Comparison of ENCODE assay signal across 25 mouse cellular contexts in genomic region chr9:85455382-85455781, GRCm38 (mm10).
DNase-seq lines count a peak whose midpoint lies in the region; ATAC-seq and TF ChIP-seq lines count a peak whose summit lies in the region.
"Had no signal": no experiment of that assay in that cellular context is flagged by ENCODE, and none has a peak within 500 bp of the region (broad histone marks: within the 10 kb centered on the region; RNA-seq: fewer than 3 reads in every experiment).

No protein-coding gene starts in this region.

- H3K9me3 ChIP-seq in forebrain, embryonic 16.5 days (ENCODE audit: control insufficient read depth, low read length), result no peaks in the 10 kb centered on the region
- H3K9me3 ChIP-seq in forebrain, embryonic 15.5 days, result no peaks in the 10 kb centered on the region
- H3K9me3 ChIP-seq in lung, embryonic 14.5 days (ENCODE audit: low read depth, low read length), result no peaks in the 10 kb centered on the region
- H3K9me3 ChIP-seq: heart, embryonic 15.5 days; hindbrain, embryonic 10.5 days; hindbrain, embryonic 13.5 days; intestine, embryonic 15.5 days had no signal

- peak; percentile 17 for DNase-seq in lung, embryonic 14.5 days
- DNase-seq in lung, postnatal 36 days, result no peak
- DNase-seq in NIH3T3 (ENCODE audit: low read depth), result peak; percentile 2
- DNase-seq in adrenal gland, adult 2 months, result no peak
- no peak for DNase-seq in right cerebral cortex, postnatal 25 days
- DNase-seq: adrenal gland, adult 8-10 months; adrenal gland, postnatal 25 days; cerebellum, adult 18-20 months; cerebellum, adult 9-10 months; cerebellum, postnatal 14 days; gastrocnemius, adult 2 months; gastrocnemius, postnatal 14 days; heart, adult 11 months; heart, postnatal 10 days; heart, postnatal 36 days had no signal

- ATAC-seq in forebrain, embryonic 16.5 days, result peak; percentile 33; the same call in 1 of the 2 replicates
- no peak for ATAC-seq in forebrain, embryonic 15.5 days (replicated peaks)
- no peak for ATAC-seq in lung, embryonic 14.5 days (ENCODE audit: insufficient read depth)
- ATAC-seq: hindbrain, embryonic 16.5 days; intestine, embryonic 15.5 days; Patski had no signal

- H3K36me3 ChIP-seq in forebrain, embryonic 16.5 days (ENCODE audit: control insufficient read depth, insufficient read depth), result no peaks in the 10 kb centered on the region
- no peaks in the 10 kb centered on the region for H3K36me3 ChIP-seq in forebrain, embryonic 15.5 days
- H3K36me3 ChIP-seq in lung, embryonic 14.5 days (ENCODE audit: insufficient read depth), result no peaks in the 10 kb centered on the region
- H3K36me3 ChIP-seq: heart, embryonic 15.5 days; hindbrain, embryonic 10.5 days; hindbrain, embryonic 13.5 days; intestine, embryonic 15.5 days had no signal

- TF ChIP-seq POLR2A in embryonic fibroblast, embryonic 13.5 days (IDR thresholded peaks at IDR 0.05; ENCODE audit: low read depth, low read length), result no peak

- 73% methylated on average over 4 of the region's 4 CpGs for WGBS in forebrain, embryonic 16.5 days
- 87% methylated on average over 4 of the region's 4 CpGs for WGBS in forebrain, embryonic 15.5 days
- WGBS in lung, embryonic 14.5 days, result 69% methylated on average over 4 of the region's 4 CpGs

- H3K4me1 ChIP-seq in forebrain, embryonic 16.5 days (replicated peaks; ENCODE audit: control insufficient read depth, insufficient read depth, low read length), result no peaks in the 10 kb centered on the region
- H3K4me1 ChIP-seq in forebrain, embryonic 15.5 days, result no peaks in the 10 kb centered on the region
- H3K4me1 ChIP-seq in lung, embryonic 14.5 days (ENCODE audit: insufficient read depth), result no peaks in the 10 kb centered on the region
- H3K4me1 ChIP-seq in embryonic fibroblast, embryonic 13.5 days (ENCODE audit: control insufficient read depth, insufficient read depth, low read length), result peaks cover 3% of the 10 kb centered on the region
- H3K4me1 ChIP-seq: heart, embryonic 15.5 days; hindbrain, embryonic 10.5 days; hindbrain, embryonic 13.5 days; intestine, embryonic 15.5 days had no signal

- TF ChIP-seq CTCF in lung, embryonic 14.5 days (IDR thresholded peaks at IDR 0.05; ENCODE audit: low read depth), result no peak
- no peak for TF ChIP-seq CTCF in embryonic fibroblast, embryonic 13.5 days (IDR thresholded peaks at IDR 0.05; ENCODE audit: borderline replicate concordance, insufficient read depth, low read length)

- H3K4me2 ChIP-seq in forebrain, embryonic 16.5 days (ENCODE audit: low read length), result no peak overlapping the region
- no peak overlapping the region for H3K4me2 ChIP-seq in forebrain, embryonic 15.5 days (replicated peaks)
- H3K4me2 ChIP-seq in lung, embryonic 14.5 days, result no peak overlapping the region
- H3K4me2 ChIP-seq: heart, embryonic 11.5 days; heart, embryonic 15.5 days; hindbrain, embryonic 13.5 days; intestine, embryonic 15.5 days had no signal

- H3K9ac ChIP-seq in forebrain, embryonic 16.5 days (replicated peaks; ENCODE audit: low read depth, low read length), result no peak overlapping the region
- no peak overlapping the region for H3K9ac ChIP-seq in forebrain, embryonic 15.5 days (replicated peaks)
- no peak overlapping the region for H3K9ac ChIP-seq in lung, embryonic 14.5 days
- H3K9ac ChIP-seq: heart, embryonic 15.5 days; hindbrain, embryonic 13.5 days; intestine, embryonic 15.5 days had no signal

- H3K4me3 ChIP-seq in forebrain, embryonic 16.5 days (replicated peaks; ENCODE audit: low read length), result no peak overlapping the region
- no peak overlapping the region for H3K4me3 ChIP-seq in forebrain, embryonic 15.5 days
- no peak overlapping the region for H3K4me3 ChIP-seq in lung, embryonic 14.5 days (ENCODE audit: low read depth, low read length)
- no peak overlapping the region for H3K4me3 ChIP-seq in embryonic fibroblast, embryonic 13.5 days (ENCODE audit: insufficient read depth, low read length)
- H3K4me3 ChIP-seq: gastrocnemius, adult 2 months; heart, embryonic 15.5 days; hindbrain, embryonic 10.5 days; hindbrain, embryonic 13.5 days; intestine, embryonic 15.5 days had no signal

- H3K27me3 ChIP-seq in forebrain, embryonic 16.5 days (replicated peaks; ENCODE audit: control insufficient read depth, insufficient read depth, low read length), result no peaks in the 10 kb centered on the region
- H3K27me3 ChIP-seq in forebrain, embryonic 15.5 days, result no peaks in the 10 kb centered on the region
- H3K27me3 ChIP-seq in lung, embryonic 14.5 days (ENCODE audit: insufficient read depth, low read length), result no peaks in the 10 kb centered on the region
- H3K27me3 ChIP-seq: heart, embryonic 15.5 days; hindbrain, embryonic 13.5 days; intestine, embryonic 15.5 days; Patski had no signal

- H3K27ac ChIP-seq in forebrain, embryonic 16.5 days (ENCODE audit: low read length), result no peak overlapping the region
- H3K27ac ChIP-seq in forebrain, embryonic 15.5 days (replicated peaks), result no peak overlapping the region
- no peak overlapping the region for H3K27ac ChIP-seq in lung, embryonic 14.5 days (ENCODE audit: low read depth)
- H3K27ac ChIP-seq in embryonic fibroblast, embryonic 13.5 days (ENCODE audit: insufficient read depth, low read length), result peak overlapping the region; percentile 57; the same call in 1 of the 2 replicates
- H3K27ac ChIP-seq: gastrocnemius, adult 2 months; heart, embryonic 15.5 days; hindbrain, embryonic 10.5 days; hindbrain, embryonic 13.5 days; intestine, embryonic 15.5 days had no signal

Comparison
In these comparisons a context has a peak if more than half of its experiments do, and no peak if none do; other contexts are left out.
1. DNase-seq: peak in lung, embryonic 14.5 days (single experiment) and NIH3T3 (single experiment); none in lung, postnatal 36 days (single experiment), adrenal gland, adult 2 months (single experiment) and right cerebral cortex, postnatal 25 days (single experiment).